Mouse (Mus musculus): ENCODE measurements around the gene Zpr1.
A peak's percentile ranks its signal among the peaks of the same experiment; 100 is the strongest.

GRCm38 (mm10) chr9:46246752-46247324 is 26.0 kb upstream of the Zpr1 start:
- TF ChIP-seq POLR2A (IDR thresholded peaks at IDR 0.05; ENCODE audit: low read depth, low read length), result no peak
- TF ChIP-seq CTCF (IDR thresholded peaks at IDR 0.05; ENCODE audit: extremely low read depth, insufficient read depth, insufficient read length, insufficient replicate concordance), result peak; percentile 69; the same call in 1 of the 2 replicates

Measured in spleen, adult 2 months (tissue).